ENCODE assay signal across 18 mouse cellular contexts in the genomic region with DNA sequence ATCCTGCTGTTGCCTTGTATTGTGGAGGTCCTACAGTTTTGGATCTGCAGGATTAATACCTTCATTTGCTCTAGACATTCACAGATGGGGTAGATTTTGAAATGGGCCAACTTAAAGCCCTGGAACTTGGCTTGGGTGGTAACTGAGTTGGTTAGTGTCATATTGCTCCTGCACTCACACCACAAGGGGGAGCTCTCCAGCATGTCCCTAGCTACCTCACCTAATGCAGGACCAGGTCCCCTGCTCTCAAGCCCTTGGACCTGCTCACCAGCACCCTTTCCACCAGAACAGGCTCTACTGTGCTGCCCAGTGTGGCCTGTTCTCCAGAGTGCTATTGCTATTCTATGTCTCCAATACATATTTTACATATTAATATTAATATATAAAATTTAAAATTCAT.
DNase-seq lines count a peak whose midpoint lies in the region; ATAC-seq lines count a peak whose summit lies in the region.
"Had no signal": no experiment of that assay in that cellular context is flagged by ENCODE, and none has a peak within 500 bp of the region (broad histone marks: within the 10 kb centered on the region; RNA-seq: fewer than 3 reads in every experiment).

No protein-coding gene starts in this region.

- H3K27ac ChIP-seq in hindbrain, embryonic 11.5 days (ENCODE audit: low read depth, low read length), result no peak overlapping the region
- H3K27ac ChIP-seq in hindbrain, embryonic 16.5 days (ENCODE audit: low read depth, low read length), result no peak overlapping the region
- H3K27ac ChIP-seq: heart, embryonic 15.5 days; hindbrain, embryonic 14.5 days; limb, embryonic 15.5 days had no signal

- no peak overlapping the region for H3K4me2 ChIP-seq in hindbrain, embryonic 11.5 days (replicated peaks; ENCODE audit: low read depth, low read length)
- no peak overlapping the region for H3K4me2 ChIP-seq in hindbrain, embryonic 16.5 days (ENCODE audit: low read length)
- H3K4me2 ChIP-seq: heart, embryonic 15.5 days; hindbrain, embryonic 14.5 days; limb, embryonic 15.5 days; midbrain, embryonic 11.5 days had no signal

- no peaks in the 10 kb centered on the region for H3K36me3 ChIP-seq in hindbrain, embryonic 11.5 days (ENCODE audit: control insufficient read depth, insufficient read depth, low read length)
- no peaks in the 10 kb centered on the region for H3K36me3 ChIP-seq in hindbrain, embryonic 16.5 days (ENCODE audit: control insufficient read depth, insufficient read depth, low read length)
- H3K36me3 ChIP-seq: heart, embryonic 15.5 days; limb, embryonic 15.5 days had no signal

- intact Hi-C loops in gastrocnemius, postnatal 36 days (cut with DNase I), result no loop called here

- DNase-seq in hindbrain, embryonic 11.5 days (ENCODE audit: low spot score), result peak; percentile 5
- DNase-seq in 3T3-L1 (ENCODE audit: low read depth, low spot score), result peak; percentile 27
- DNase-seq in 416B (ENCODE audit: low read depth), result peak; percentile 4
- DNase-seq in adipocyte (ENCODE audit: low spot score), result peak; percentile 4
- no peak for DNase-seq in gastrocnemius, postnatal 36 days
- no peak for DNase-seq in urinary bladder, postnatal 25 days (ENCODE audit: low spot score)
- DNase-seq: cerebellum, postnatal 36 days; kidney, adult 9 months; lung, postnatal 10 days; right cerebral cortex, adult 18-20 months; spleen, adult 18-20 months had no signal

- ATAC-seq in hindbrain, embryonic 11.5 days (ENCODE audit: low FRiP score), result no peak
- no peak for ATAC-seq in hindbrain, embryonic 16.5 days
- ATAC-seq: activated CD4-positive, CD25-positive, alpha-beta regulatory T cell, adult 4 months had no signal

- no peaks in the 10 kb centered on the region for H3K9me3 ChIP-seq in hindbrain, embryonic 11.5 days (ENCODE audit: control insufficient read depth, low read length)
- no peaks in the 10 kb centered on the region for H3K9me3 ChIP-seq in hindbrain, embryonic 16.5 days (ENCODE audit: control insufficient read depth, low read length)
- H3K9me3 ChIP-seq: heart, embryonic 15.5 days; limb, embryonic 15.5 days had no signal

- H3K27me3 ChIP-seq in hindbrain, embryonic 11.5 days (ENCODE audit: control insufficient read depth, insufficient read depth, low read length), result no peaks in the 10 kb centered on the region
- H3K27me3 ChIP-seq in hindbrain, embryonic 16.5 days (replicated peaks; ENCODE audit: control insufficient read depth, insufficient read depth, low read length), result no peaks in the 10 kb centered on the region
- H3K27me3 ChIP-seq: heart, embryonic 15.5 days; limb, embryonic 15.5 days had no signal

- no peak overlapping the region for H3K4me3 ChIP-seq in hindbrain, embryonic 11.5 days (ENCODE audit: low read depth, low read length)
- H3K4me3 ChIP-seq in hindbrain, embryonic 16.5 days (ENCODE audit: low read length), result no peak overlapping the region
- H3K4me3 ChIP-seq: heart, embryonic 15.5 days; limb, embryonic 15.5 days; myocyte had no signal

- H3K4me1 ChIP-seq in hindbrain, embryonic 11.5 days (replicated peaks; ENCODE audit: control insufficient read depth, insufficient read depth, low read length), result no peaks in the 10 kb centered on the region
- no peaks in the 10 kb centered on the region for H3K4me1 ChIP-seq in hindbrain, embryonic 16.5 days (ENCODE audit: control insufficient read depth, insufficient read depth, low read depth, low read length)
- H3K4me1 ChIP-seq: heart, embryonic 15.5 days; limb, embryonic 15.5 days had no signal

- no peak overlapping the region for H3K9ac ChIP-seq in hindbrain, embryonic 11.5 days (ENCODE audit: low read depth, low read length)
- no peak overlapping the region for H3K9ac ChIP-seq in hindbrain, embryonic 16.5 days (ENCODE audit: low read depth, low read length)
- H3K9ac ChIP-seq: heart, embryonic 15.5 days; hindbrain, embryonic 14.5 days; limb, embryonic 15.5 days had no signal

Comparison
In these comparisons a context has a peak if more than half of its experiments do, and no peak if none do; other contexts are left out.
1. DNase-seq: peak in hindbrain, embryonic 11.5 days (single experiment), 3T3-L1 (single experiment), 416B (single experiment) and adipocyte (single experiment); none in gastrocnemius, postnatal 36 days (0 of 2) and urinary bladder, postnatal 25 days (single experiment).